In genomic region chr11:90417921-90418320, GRCm38 (mm10) we compare ENCODE assay signal across 8 mouse cellular contexts. TPM values are rescaled to one million over a fixed set of nuclear protein-coding genes. Genes with fewer than 3 reads are reported as not detected.
DNase-seq lines count a peak whose midpoint lies in the region; ATAC-seq lines count a peak whose summit lies in the region.

No protein-coding gene starts in this region.

- intact Hi-C loops in gastrocnemius, postnatal 14 days (cut with DNase I; ENCODE audit: low total_unique reads) = no loop called here

- peak; percentile 85 for ATAC-seq in activated CD4-positive, CD25-positive, alpha-beta regulatory T cell, adult 4 months
- peak; percentile 87 for ATAC-seq in inflammation-experienced regulatory T-cells, adult 6 months
- ATAC-seq in megakaryocyte progenitor cell, adult 5-6 weeks (replicated peaks; ENCODE audit: poor library complexity) = peak; percentile 90

- DNase-seq in embryo, embryonic 10 days (ENCODE audit: low spot score) = peak; percentile 97
- peak; percentile 99 for DNase-seq in gastrocnemius, postnatal 14 days
- peak; percentile 97 to 98 for DNase-seq in left cerebral cortex, adult 9 months (ENCODE audit: low spot score in 2 of 2)
- peak; percentile 99 for DNase-seq in right cerebral cortex, postnatal 25 days
- peak; percentile 90 to 97 for DNase-seq in urinary bladder, postnatal 36 days (ENCODE audit: low spot score in 2 of 2)

RNA-seq across cellular contexts. Expression of gene Hlf, which starts 27.2 kb away (rescaled TPM):
- 1 to 10 TPM in 1 of 2 experiments, under 1 TPM in 1; 0.75 to 1.3 TPM for polyA plus RNA-seq in activated CD4-positive, CD25-positive, alpha-beta regulatory T cell, adult 4 months (2017; shearing (Covaris generic))
- total RNA-seq in gastrocnemius, postnatal 14 days (2021) = 1 to 10 TPM; 3.7 to 3.9 TPM
- 1 to 10 TPM; 1.5 to 2.4 (median 1.5) TPM for polyA plus RNA-seq in inflammation-experienced regulatory T-cells, adult 6 months (2017; shearing (Covaris generic))
- total RNA-seq in megakaryocyte progenitor cell, adult 5-6 weeks (2015) = 17.7 and 20.0 TPM in 2 replicates
- 2.5 and 13.2 TPM in 2 replicates for total RNA-seq in megakaryocyte progenitor cell, adult 5-6 weeks (2017)

Comparison
In these comparisons a context has a peak if more than half of its experiments do, and no peak if none do; other contexts are left out.
1. Peak in every context shown above with its lines: DNase-seq and ATAC-seq.